Mouse (Mus musculus): Measurements from ENCODE around the gene Pde4a. TPM values are rescaled to one million over a fixed set of nuclear protein-coding genes. Genes with fewer than 3 reads are reported as not detected.
"Not testable (repeated sequence)": the region's sequence is repeated elsewhere in the genome, so short reads cannot be mapped to it uniquely, and the experiment has no call there.

Gene Pde4a
- polyA plus RNA-seq, 1 experiment: 23.4 TPM

- TF ChIP-seq CTCF (IDR thresholded peaks at IDR 0.05; ENCODE audit: borderline replicate concordance, extremely low read depth, insufficient read depth, insufficient read length) (no peak), POLR2A (IDR thresholded peaks at IDR 0.05; ENCODE audit: borderline replicate concordance, extremely low read depth, insufficient read depth, insufficient read length, poor library complexity, severe bottlenecking) (no peak)
Measured at GRCm38 (mm10) chr9:21251116-21251735, 85.7 kb downstream of the Pde4a start.

GRCm38 (mm10) chr9:21254690-21255089, 89.2 kb downstream of the Pde4a start:
- no peak for DNase-seq (ENCODE audit: low read depth)
- TF ChIP-seq CTCF (IDR thresholded peaks at IDR 0.05; ENCODE audit: borderline replicate concordance, extremely low read depth, insufficient read depth, insufficient read length): no peak
- no peak for TF ChIP-seq POLR2A (IDR thresholded peaks at IDR 0.05; ENCODE audit: borderline replicate concordance, extremely low read depth, insufficient read depth, insufficient read length, poor library complexity, severe bottlenecking)

More at GRCm38 (mm10) chr9:21251116-21251735, 85.7 kb downstream of the Pde4a start:
- DNase-seq (ENCODE audit: low read depth): no peak

- not testable (repeated sequence) for DNase-seq (ENCODE audit: low read depth)
Measured at GRCm38 (mm10) chr9:21256349-21256748, 90.8 kb downstream of the Pde4a start.

- DNase-seq (ENCODE audit: low read depth): no peak
- TF ChIP-seq POLR2A (IDR thresholded peaks at IDR 0.05; ENCODE audit: borderline replicate concordance, extremely low read depth, insufficient read depth, insufficient read length, poor library complexity, severe bottlenecking) (no peak), CTCF (IDR thresholded peaks at IDR 0.05; ENCODE audit: borderline replicate concordance, extremely low read depth, insufficient read depth, insufficient read length) (no peak)
Measured at GRCm38 (mm10) chr9:21260491-21261040, 95.1 kb downstream of the Pde4a start.

- no peak for TF ChIP-seq POLR2A (IDR thresholded peaks at IDR 0.05; ENCODE audit: borderline replicate concordance, extremely low read depth, insufficient read depth, insufficient read length, poor library complexity, severe bottlenecking)
- TF ChIP-seq CTCF (IDR thresholded peaks at IDR 0.05; ENCODE audit: borderline replicate concordance, extremely low read depth, insufficient read depth, insufficient read length): no peak
- no peak for DNase-seq (ENCODE audit: low read depth)
Measured at GRCm38 (mm10) chr9:21261831-21262230, 96.3 kb downstream of the Pde4a start.

Other genes starting within 250 kb of the Pde4a start
- gene Dnmt1, start 205.8 kb upstream of the Pde4a start, polyA plus RNA-seq (2012; rRNA removed): 90.1 and 103 TPM in 2 replicates
- 4.7 and 6.0 TPM in 2 replicates for gene S1pr2, start 188.9 kb upstream of the Pde4a start, polyA plus RNA-seq (2012; rRNA removed)
- gene Mrpl4, start 163.0 kb upstream of the Pde4a start, polyA plus RNA-seq (2012; rRNA removed): 81.1 and 85.4 TPM in 2 replicates
- 3.0 and 3.9 TPM in 2 replicates for gene Icam1, start 149.7 kb upstream of the Pde4a start, polyA plus RNA-seq (2012; rRNA removed)
- gene Icam4, start 136.3 kb upstream of the Pde4a start, polyA plus RNA-seq (2012; rRNA removed): 0.08 and 0.13 TPM in 2 replicates
- 1.0 and 1.5 TPM in 2 replicates for gene Icam5, start 133.6 kb upstream of the Pde4a start, polyA plus RNA-seq (2012; rRNA removed)
- 1.3 and 2.1 TPM in 2 replicates for gene Zglp1, start 98.6 kb upstream of the Pde4a start, polyA plus RNA-seq (2012; rRNA removed)
- gene Gm49373, start 92.6 kb upstream of the Pde4a start, polyA plus RNA-seq (2012; rRNA removed): 2.9 and 3.0 TPM in 2 replicates
- gene Fdx1l, start 92.1 kb upstream of the Pde4a start, polyA plus RNA-seq (2012; rRNA removed): 68.4 and 86.0 TPM in 2 replicates
- 4.8 and 5.6 TPM in 2 replicates for gene Gm38431, start 73.7 kb upstream of the Pde4a start, polyA plus RNA-seq (2012; rRNA removed)
- gene Raver1, start 73.7 kb upstream of the Pde4a start, polyA plus RNA-seq (2012; rRNA removed): 65.6 and 70.2 TPM in 2 replicates
- gene Tyk2, start 34.5 kb upstream of the Pde4a start, polyA plus RNA-seq (2012; rRNA removed): 16.2 and 20.0 TPM in 2 replicates
- gene Cdc37, start 15.7 kb upstream of the Pde4a start, polyA plus RNA-seq (2012; rRNA removed): 141 and 182 TPM in 2 replicates
- 58.7 and 59.7 TPM in 2 replicates for gene Keap1, start 73.6 kb downstream of the Pde4a start, polyA plus RNA-seq (2012; rRNA removed)
- gene S1pr5, start 82.7 kb downstream of the Pde4a start, polyA plus RNA-seq (2012; rRNA removed): 2.2 and 2.5 TPM in 2 replicates
- 38.1 and 45.9 TPM in 2 replicates for gene Atg4d, start 99.6 kb downstream of the Pde4a start, polyA plus RNA-seq (2012; rRNA removed)
- gene Kri1, start 122.3 kb downstream of the Pde4a start, polyA plus RNA-seq (2012; rRNA removed): 32.9 and 36.3 TPM in 2 replicates
- gene Cdkn2d, start 125.7 kb downstream of the Pde4a start, polyA plus RNA-seq (2012; rRNA removed): 70.4 and 84.9 TPM in 2 replicates
- 2.4 and 2.9 TPM in 2 replicates for gene Ap1m2, start 146.6 kb downstream of the Pde4a start, polyA plus RNA-seq (2012; rRNA removed)
- gene Slc44a2, start 155.0 kb downstream of the Pde4a start, polyA plus RNA-seq (2012; rRNA removed): 70.1 and 75.6 TPM in 2 replicates
- gene Ilf3, start 202.2 kb downstream of the Pde4a start, polyA plus RNA-seq (2012; rRNA removed): 202 and 216 TPM in 2 replicates
- gene Qtrt1, start 246.1 kb downstream of the Pde4a start, polyA plus RNA-seq (2012; rRNA removed): 81.4 and 92.1 TPM in 2 replicates

All from brain, embryonic 14.5 days (tissue).